Mouse (Mus musculus) heart, embryonic 14.5 days (tissue): ENCODE measurements around the gene Rnase13. TPM values are rescaled to one million over a fixed set of nuclear protein-coding genes. Genes with fewer than 3 reads are reported as not detected.

Experiments
- ATAC-seq: fragments of 200-750 bp; cut with Nextera tagmentation; 2 replicates; pipeline ENCODE4 v1.8.0; 2017; ENCODE audit warnings: low read depth, moderate TSS enrichment; ENCODE audit not compliant: insufficient number of reproducible peaks, insufficient read depth, low FRiP score
- H3K27ac ChIP-seq, 2 experiments: fragments of 200-500 bp in 1 of 2; fragments of 300-500 bp in 1 of 2; sonication (generic) in 1 of 2; replicated peaks in 1 of 2; 2 replicates each; pipeline ENCODE4 v1.5.1; 2012 to 2014; ENCODE audit warnings: low read depth in 2 of 2, low read length in 2 of 2, control low read depth in 1 of 2, mild to moderate bottlenecking in 1 of 2, mixed read lengths in 1 of 2; ENCODE audit not compliant: control insufficient read depth in 1 of 2, insufficient read depth in 1 of 2
- H3K27me3 ChIP-seq: fragments of 300-500 bp; sonication (generic); 2 replicates; pipeline ENCODE4 v1.6.1; 2014; ENCODE audit warnings: mild to moderate bottlenecking, low read length, control low read depth; ENCODE audit not compliant: control insufficient read depth, insufficient read depth
- H3K36me3 ChIP-seq: fragments of 300-500 bp; sonication (generic); 2 replicates; pipeline ENCODE4 v1.6.1; 2014; ENCODE audit warnings: mild to moderate bottlenecking, control low read depth, low read length, mixed read lengths; ENCODE audit not compliant: control insufficient read depth, insufficient read depth
- H3K4me1 ChIP-seq, 2 experiments: fragments of 200-500 bp in 1 of 2; fragments of 300-500 bp in 1 of 2; sonication (generic) in 1 of 2; 2 replicates each; pipeline ENCODE4 v1.6.1; 2012 to 2014; ENCODE audit warnings: low read length in 2 of 2, control low read depth in 1 of 2, mixed read lengths in 1 of 2; ENCODE audit not compliant: control insufficient read depth in 2 of 2, insufficient read depth in 2 of 2
- H3K4me2 ChIP-seq: fragments of 300-500 bp; sonication (generic); 2 replicates; pipeline ENCODE4 v1.6.1; 2014; ENCODE audit warnings: mild to moderate bottlenecking, low read length
- H3K4me3 ChIP-seq, 2 experiments: fragments of 200-500 bp in 1 of 2; fragments of 300-500 bp in 1 of 2; sonication (generic) in 1 of 2; 2 replicates each; pipeline ENCODE4 v1.5.1; 2012 to 2014; ENCODE audit warnings: low read length in 2 of 2, mild to moderate bottlenecking in 2 of 2, control low read depth in 1 of 2, low read depth in 1 of 2, moderate library complexity in 1 of 2; ENCODE audit not compliant: control insufficient read depth in 1 of 2, insufficient read depth in 1 of 2
- H3K9ac ChIP-seq: fragments of 300-500 bp; sonication (generic); 2 replicates; pipeline ENCODE4 v1.6.1; 2014; ENCODE audit warnings: mild to moderate bottlenecking, low read length
- H3K9me3 ChIP-seq: fragments of 300-500 bp; sonication (generic); 2 replicates; pipeline ENCODE4 v1.6.1; 2016; ENCODE audit warnings: low read length, control low read depth; ENCODE audit not compliant: control insufficient read depth
- WGBS: fragments of 180-500 bp; shearing (Covaris S2); extraction: QIAGEN DNeasy Blood & Tissue Kit; methylation state at CpG from one replicate; pipeline ENCODE4 v1.1.7; 2014; 5-methylcytosine and 5-hydroxymethylcytosine counted together
- polyA plus RNA-seq: library from polyadenylated mRNA; unstranded; fragments of >200 nt; fragmentation: Nextera tagmentation; extraction: Ambion mirVana; gene quantifications from 2 replicates; pipeline ENCODE4 v1.2.1, GENCODE M21; 2014

Gene Rnase13
- polyA plus RNA-seq: not detected in 2 replicates

- Histone ChIP-seq H3K4me2 (no peak within 1 kb of the TSS), H3K4me3 (no peak within 1 kb of the TSS), H3K36me3 (no peaks in the 10 kb centered on the region), H3K27me3 (no peaks in the 10 kb centered on the region), H3K27ac (0 out of 4 replicates have a peak within 1 kb of the TSS, but pooled peaks of 1 of the 2 experiments have one; percentile 44), H3K9ac (no peak within 1 kb of the TSS), H3K9me3 (no peaks in the 10 kb centered on the region), H3K4me1 (peaks cover 15 to 21% of the 10 kb centered on the region in 2 experiments)
- 85% methylated on average over 7 of the region's 7 CpGs for WGBS
- no peak for ATAC-seq
Observed at GRCm38 (mm10) chr14:51922571-51922865, at the start of gene Rnase13. TSS of gene Rnase13 (minus strand) at chr14:51922773.

DNA sequence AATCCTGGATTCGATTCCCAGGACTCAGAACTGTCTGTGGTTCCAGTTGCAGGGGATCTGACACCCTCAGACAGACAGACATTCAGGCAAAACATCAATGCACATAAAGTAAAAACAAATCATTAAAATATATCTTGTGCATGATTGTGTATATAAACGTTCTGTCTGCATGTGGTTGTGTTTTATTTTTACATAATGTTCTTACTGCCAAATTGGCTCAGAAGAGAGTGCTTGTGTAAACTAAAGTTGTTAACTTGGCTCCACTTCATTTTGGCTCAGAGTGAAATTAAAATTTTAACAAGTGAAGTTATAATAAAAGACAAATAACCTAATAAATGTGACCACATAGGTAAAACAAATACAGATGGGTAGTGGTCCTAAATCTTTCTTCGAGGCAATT, 44.8 kb upstream of the Rnase13 start:
- Histone ChIP-seq H3K4me2 (no peak overlapping the region), H3K9ac (no peak overlapping the region), H3K4me1 (peaks cover under 1 to 2% of the 10 kb centered on the region in 2 experiments; a peak in 2 of 4 replicates), H3K36me3 (no peaks in the 10 kb centered on the region), H3K9me3 (no peaks in the 10 kb centered on the region), H3K27me3 (no peaks in the 10 kb centered on the region), H3K27ac (no peak overlapping the region), H3K4me3 (no peak overlapping the region)
- no peak for ATAC-seq
- 79% methylated on average over 3 of the region's 3 CpGs for WGBS

GRCm38 (mm10) chr14:51960316-51960715, 37.7 kb upstream of the Rnase13 start:
- H3K9me3 ChIP-seq: 0 out of 2 replicates have a peak, but pooled peaks cover 3% of the 10 kb centered on the region
- H3K36me3 ChIP-seq: no peaks in the 10 kb centered on the region
- no peaks in the 10 kb centered on the region for H3K27me3 ChIP-seq
- ATAC-seq: no peak
- no peak overlapping the region for H3K27ac ChIP-seq
- peaks cover 3 to 5% of the 10 kb centered on the region in 2 experiments for H3K4me1 ChIP-seq
- H3K4me2 ChIP-seq: no peak overlapping the region
- H3K4me3 ChIP-seq: no peak overlapping the region
- WGBS: 77% methylated on average over 2 of the region's 2 CpGs
- no peak overlapping the region for H3K9ac ChIP-seq

GRCm38 (mm10) chr14:51943336-51943735, 20.8 kb upstream of the Rnase13 start:
- H3K9ac ChIP-seq: no peak overlapping the region
- H3K27ac ChIP-seq: no peak overlapping the region
- H3K36me3 ChIP-seq: no peaks in the 10 kb centered on the region
- WGBS: 71% methylated on average over 6 of the region's 6 CpGs
- no peak overlapping the region for H3K4me2 ChIP-seq
- H3K9me3 ChIP-seq: no peaks in the 10 kb centered on the region
- no peak overlapping the region for H3K4me3 ChIP-seq
- ATAC-seq: no peak
- peaks cover 4 to 5% of the 10 kb centered on the region in 2 experiments; a peak in 1 of 4 replicates for H3K4me1 ChIP-seq
- no peaks in the 10 kb centered on the region for H3K27me3 ChIP-seq

DNA sequence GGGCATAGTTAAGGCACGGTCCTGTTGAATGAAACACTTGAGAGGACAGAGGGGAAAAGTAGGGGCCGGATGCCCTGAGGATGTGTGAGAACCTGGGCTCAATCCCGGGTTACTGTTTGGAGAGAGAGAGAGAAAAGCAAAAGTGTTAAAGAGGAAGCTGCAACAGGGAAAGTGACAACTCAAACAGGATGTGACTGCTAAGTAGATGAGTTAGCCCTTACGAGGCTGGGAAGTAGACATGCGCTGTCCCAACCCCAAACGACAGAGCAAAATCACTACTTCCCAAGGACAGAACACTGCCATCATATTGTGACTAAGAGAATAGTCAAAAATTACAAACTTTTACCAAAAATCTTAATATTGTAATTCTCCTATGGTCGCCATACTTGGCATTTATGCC, 19.7 kb upstream of the Rnase13 start:
- Histone ChIP-seq H3K27me3 (no peaks in the 10 kb centered on the region), H3K4me1 (peaks cover 4 to 5% of the 10 kb centered on the region in 2 experiments; a peak in 1 of 4 replicates), H3K4me3 (no peak overlapping the region), H3K9ac (no peak overlapping the region), H3K9me3 (peaks cover 4% of the 10 kb centered on the region; the same call in 1 of the 2 replicates), H3K4me2 (no peak overlapping the region), H3K27ac (no peak overlapping the region), H3K36me3 (no peaks in the 10 kb centered on the region)
- 51% methylated on average over 7 of the region's 7 CpGs for WGBS
- no peak for ATAC-seq

DNA sequence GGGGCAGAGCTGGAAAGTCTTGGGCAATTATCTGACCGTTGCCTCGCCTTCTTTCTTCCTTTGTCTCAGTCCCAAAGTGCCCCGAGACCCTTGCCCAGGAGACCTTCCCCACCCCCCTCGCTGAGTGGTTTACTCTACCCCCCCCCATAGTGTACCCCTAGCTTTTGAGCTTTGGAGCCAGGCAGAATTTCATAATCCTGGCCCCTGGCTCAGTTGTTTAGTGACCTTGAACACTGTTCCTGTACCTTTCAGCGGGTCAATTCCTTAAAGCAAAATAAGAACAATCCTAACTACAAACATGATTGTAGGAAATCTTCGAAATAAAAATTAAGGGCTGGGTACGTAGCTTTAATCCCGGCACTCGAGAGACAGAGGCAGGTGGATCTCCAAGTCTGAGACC, 19.0 kb upstream of the Rnase13 start:
- no peak for ATAC-seq
- WGBS: 64% methylated on average over 9 of the region's 9 CpGs
- H3K27ac ChIP-seq: no peak overlapping the region

GRCm38 (mm10) chr14:51940944-51941560, 18.5 kb upstream of the Rnase13 start:
- Histone ChIP-seq H3K4me1 (peaks cover 4 to 5% of the 10 kb centered on the region in 2 experiments; a peak in 1 of 4 replicates), H3K27me3 (no peaks in the 10 kb centered on the region), H3K27ac (no peak overlapping the region), H3K4me3 (no peak overlapping the region), H3K9ac (no peak overlapping the region), H3K9me3 (peaks cover 4% of the 10 kb centered on the region; the same call in 1 of the 2 replicates), H3K4me2 (no peak overlapping the region), H3K36me3 (no peaks in the 10 kb centered on the region)
- WGBS: 44% methylated on average over 8 of the region's 8 CpGs
- peak; percentile 21; the same call in 1 of the 2 replicates for ATAC-seq

More for the DNA sequence above, 19.0 kb upstream of the Rnase13 start:
- H3K27me3 ChIP-seq: no peaks in the 10 kb centered on the region
- no peak overlapping the region for H3K4me2 ChIP-seq
- no peak overlapping the region for H3K9ac ChIP-seq
- H3K4me1 ChIP-seq: peaks cover 4 to 5% of the 10 kb centered on the region in 2 experiments; a peak in 1 of 4 replicates
- no peak overlapping the region for H3K4me3 ChIP-seq
- no peaks in the 10 kb centered on the region for H3K36me3 ChIP-seq
- peaks cover 4% of the 10 kb centered on the region; the same call in 1 of the 2 replicates for H3K9me3 ChIP-seq
